Mouse (Mus musculus): ENCODE data around the gene Ninj2. TPM values are rescaled to one million over a fixed set of nuclear protein-coding genes. Genes with fewer than 3 reads are reported as not detected.
A peak's percentile ranks its signal among the peaks of the same experiment; 100 is the strongest.

The Ninj2 gene
- polyA plus RNA-seq, 1 experiment from 2014 or later = not detected

DNA sequence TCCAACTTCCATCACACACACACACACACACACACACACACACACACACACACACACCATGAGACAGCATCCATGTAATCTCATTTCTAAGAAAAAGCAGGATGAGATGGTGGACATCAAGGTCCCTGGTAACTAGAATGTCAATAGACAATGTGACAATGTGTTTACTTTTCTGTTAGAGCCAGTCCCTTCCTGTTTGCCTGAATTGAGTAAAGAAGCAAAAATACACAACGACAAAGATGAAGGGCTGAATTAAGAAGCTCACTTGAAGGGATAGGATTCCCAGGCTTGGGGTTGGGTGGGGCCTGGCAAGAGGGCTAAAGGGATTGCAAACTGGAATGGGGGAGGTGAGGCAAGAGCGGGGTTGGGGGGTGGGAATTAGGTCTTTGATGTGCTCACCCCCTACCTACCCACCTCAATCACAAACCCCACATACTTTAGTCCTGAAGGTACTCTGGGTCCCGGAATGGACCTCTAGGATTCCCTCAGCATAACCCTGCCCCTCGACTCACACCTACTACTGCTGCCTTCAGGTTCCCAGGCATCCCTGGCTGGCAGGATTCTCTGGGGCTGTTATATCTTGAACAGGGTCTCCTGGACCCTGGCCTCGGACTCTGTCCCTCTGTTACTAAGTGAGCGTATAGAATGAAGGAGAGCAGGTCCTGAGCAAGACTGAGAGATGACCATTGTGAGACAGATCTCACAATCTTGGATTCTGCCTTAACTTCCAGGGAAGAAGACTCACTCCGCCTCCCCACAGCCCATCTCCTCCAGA is 98.4 kb downstream of the Ninj2 start:
- Histone ChIP-seq H3K27me3 (no peaks in the 10 kb centered on the region), H3K9me3 (replicated peaks) (no peaks in the 10 kb centered on the region), H3K36me3 (no peaks in the 10 kb centered on the region), H3K27ac (replicated peaks) (no peak overlapping the region), H3K4me2 (replicated peaks) (no peak overlapping the region), H3K4me3 (replicated peaks) (no peak overlapping the region), H3K9ac (no peak overlapping the region), H3K4me1 (peaks cover 36% of the 10 kb centered on the region)
- 64% methylated on average over 7 of the region's 7 CpGs for WGBS
- no peak for ATAC-seq (ENCODE audit: insufficient number of reproducible peaks, low FRiP score, low TSS enrichment, low read depth)

- no peak overlapping the region for H3K4me3 ChIP-seq (replicated peaks)
- no peaks in the 10 kb centered on the region for H3K9me3 ChIP-seq (replicated peaks)
- no peak overlapping the region for H3K27ac ChIP-seq (replicated peaks)
- H3K27me3 ChIP-seq = no peaks in the 10 kb centered on the region
- WGBS = 36% methylated on average over 14 of the region's 15 CpGs
- H3K9ac ChIP-seq = no peak overlapping the region
- H3K36me3 ChIP-seq = no peaks in the 10 kb centered on the region
- no peak overlapping the region for H3K4me2 ChIP-seq (replicated peaks)
- peaks cover 31% of the 10 kb centered on the region for H3K4me1 ChIP-seq
- ATAC-seq (ENCODE audit: insufficient number of reproducible peaks, low FRiP score, low TSS enrichment, low read depth) = peak; percentile 22; the same call in 1 of the 2 replicates
Observed at GRCm38 (mm10) chr6:120192211-120192870, 99.2 kb downstream of the Ninj2 start.

GRCm38 (mm10) chr6:120193174-120193573 is 100.0 kb downstream of the Ninj2 start:
- H3K9me3 ChIP-seq (replicated peaks) = no peaks in the 10 kb centered on the region
- no peak overlapping the region for H3K4me3 ChIP-seq (replicated peaks)
- no peak overlapping the region for H3K4me2 ChIP-seq (replicated peaks)
- no peak overlapping the region for H3K9ac ChIP-seq
- H3K4me1 ChIP-seq = peaks cover 25% of the 10 kb centered on the region
- no peak overlapping the region for H3K27ac ChIP-seq (replicated peaks)
- H3K27me3 ChIP-seq = no peaks in the 10 kb centered on the region
- H3K36me3 ChIP-seq = no peaks in the 10 kb centered on the region
- no peak for ATAC-seq (ENCODE audit: insufficient number of reproducible peaks, low FRiP score, low TSS enrichment, low read depth)
- WGBS = 22% methylated on average over 5 of the region's 5 CpGs

GRCm38 (mm10) chr6:120193793-120194192 is 100.6 kb downstream of the Ninj2 start:
- Histone ChIP-seq H3K36me3 (no peaks in the 10 kb centered on the region), H3K27ac (replicated peaks) (no peak overlapping the region), H3K4me3 (replicated peaks) (no peak overlapping the region), H3K9ac (no peak overlapping the region), H3K27me3 (no peaks in the 10 kb centered on the region), H3K4me2 (replicated peaks) (no peak overlapping the region), H3K9me3 (replicated peaks) (no peaks in the 10 kb centered on the region), H3K4me1 (peaks cover 19% of the 10 kb centered on the region)
- ATAC-seq (ENCODE audit: insufficient number of reproducible peaks, low FRiP score, low TSS enrichment, low read depth) = no peak
- 53% methylated on average over 1 of the region's 1 CpGs for WGBS

GRCm38 (mm10) chr6:120194305-120194704 is 101.2 kb downstream of the Ninj2 start:
- Histone ChIP-seq H3K27me3 (no peaks in the 10 kb centered on the region), H3K4me3 (replicated peaks) (no peak overlapping the region), H3K4me1 (peaks cover 15% of the 10 kb centered on the region), H3K9ac (no peak overlapping the region), H3K9me3 (replicated peaks) (no peaks in the 10 kb centered on the region), H3K27ac (replicated peaks) (no peak overlapping the region), H3K4me2 (replicated peaks) (no peak overlapping the region), H3K36me3 (no peaks in the 10 kb centered on the region)
- no peak for ATAC-seq (ENCODE audit: insufficient number of reproducible peaks, low FRiP score, low TSS enrichment, low read depth)
- WGBS = 28% methylated on average over 10 of the region's 10 CpGs

- 15% methylated on average over 7 of the region's 7 CpGs for WGBS
- Histone ChIP-seq H3K36me3 (no peaks in the 10 kb centered on the region), H3K4me1 (peaks cover 12% of the 10 kb centered on the region), H3K4me3 (replicated peaks) (no peak overlapping the region), H3K27me3 (no peaks in the 10 kb centered on the region), H3K9ac (no peak overlapping the region), H3K9me3 (replicated peaks) (no peaks in the 10 kb centered on the region), H3K27ac (replicated peaks) (no peak overlapping the region), H3K4me2 (replicated peaks) (no peak overlapping the region)
- ATAC-seq (ENCODE audit: insufficient number of reproducible peaks, low FRiP score, low TSS enrichment, low read depth) = no peak
Observed at GRCm38 (mm10) chr6:120194963-120195362, 101.8 kb downstream of the Ninj2 start.

DNA sequence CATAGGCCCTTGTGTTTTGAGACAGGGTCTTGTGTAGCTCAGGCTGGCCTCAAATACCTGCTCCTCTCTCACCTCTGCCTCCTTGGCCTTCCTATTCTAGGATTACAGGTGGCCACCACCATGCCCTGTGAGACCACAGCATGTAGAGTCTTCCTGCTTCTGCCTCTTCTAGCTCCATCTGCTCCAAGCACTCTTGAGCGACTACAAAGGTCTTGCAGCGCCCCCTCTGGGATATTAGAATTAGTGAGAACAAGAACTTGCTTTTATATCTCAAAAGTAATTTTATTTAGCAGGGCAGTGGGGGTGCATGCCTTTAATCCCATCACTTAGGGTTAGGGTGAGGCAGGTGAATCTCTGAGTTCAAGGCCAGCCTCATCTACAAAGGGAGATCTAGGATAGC is 103.7 kb downstream of the Ninj2 start:
- WGBS = 37% methylated on average over 2 of the region's 2 CpGs
- no peak overlapping the region for H3K4me3 ChIP-seq (replicated peaks)
- no peak overlapping the region for H3K9ac ChIP-seq
- no peak for ATAC-seq (ENCODE audit: insufficient number of reproducible peaks, low FRiP score, low TSS enrichment, low read depth)
- H3K9me3 ChIP-seq (replicated peaks) = no peaks in the 10 kb centered on the region
- no peaks in the 10 kb centered on the region for H3K36me3 ChIP-seq
- H3K27ac ChIP-seq (replicated peaks) = no peak overlapping the region
- H3K27me3 ChIP-seq = no peaks in the 10 kb centered on the region
- peaks cover 9% of the 10 kb centered on the region for H3K4me1 ChIP-seq
- no peak overlapping the region for H3K4me2 ChIP-seq (replicated peaks)

GRCm38 (mm10) chr6:120197964-120198363 is 104.8 kb downstream of the Ninj2 start:
- Histone ChIP-seq H3K27me3 (no peaks in the 10 kb centered on the region), H3K9ac (no peak overlapping the region), H3K4me1 (peaks cover 3% of the 10 kb centered on the region; the same call in 1 of the 2 replicates), H3K4me2 (replicated peaks) (no peak overlapping the region), H3K9me3 (replicated peaks) (no peaks in the 10 kb centered on the region), H3K4me3 (replicated peaks) (no peak overlapping the region), H3K36me3 (no peaks in the 10 kb centered on the region), H3K27ac (replicated peaks) (no peak overlapping the region)
- WGBS = 26% methylated on average over 9 of the region's 9 CpGs
- no peak for ATAC-seq (ENCODE audit: insufficient number of reproducible peaks, low FRiP score, low TSS enrichment, low read depth)

GRCm38 (mm10) chr6:120199638-120200394 is 106.7 kb downstream of the Ninj2 start:
- Histone ChIP-seq H3K27ac (replicated peaks) (no peak overlapping the region), H3K9me3 (replicated peaks) (no peaks in the 10 kb centered on the region), H3K27me3 (no peaks in the 10 kb centered on the region), H3K4me3 (replicated peaks) (no peak overlapping the region), H3K36me3 (no peaks in the 10 kb centered on the region), H3K4me1 (peaks cover 3% of the 10 kb centered on the region; the same call in 1 of the 2 replicates), H3K4me2 (replicated peaks) (no peak overlapping the region), H3K9ac (no peak overlapping the region)
- ATAC-seq (ENCODE audit: insufficient number of reproducible peaks, low FRiP score, low TSS enrichment, low read depth) = no peak
- WGBS = 33% methylated on average over 10 of the region's 10 CpGs

GRCm38 (mm10) chr6:120201956-120202355 is 108.8 kb downstream of the Ninj2 start:
- Histone ChIP-seq H3K27ac (replicated peaks) (no peak overlapping the region), H3K4me3 (replicated peaks) (no peak overlapping the region), H3K4me1 (peaks cover 3% of the 10 kb centered on the region; the same call in 1 of the 2 replicates), H3K9ac (no peak overlapping the region), H3K4me2 (replicated peaks) (no peak overlapping the region), H3K27me3 (no peaks in the 10 kb centered on the region), H3K9me3 (replicated peaks) (no peaks in the 10 kb centered on the region), H3K36me3 (no peaks in the 10 kb centered on the region)
- 21% methylated on average over 6 of the region's 6 CpGs for WGBS
- ATAC-seq (ENCODE audit: insufficient number of reproducible peaks, low FRiP score, low TSS enrichment, low read depth) = no peak

- no peak overlapping the region for H3K4me3 ChIP-seq (replicated peaks)
- no peak overlapping the region for H3K9ac ChIP-seq
- no peak; the same call in 1 of the 2 replicates for ATAC-seq (ENCODE audit: insufficient number of reproducible peaks, low FRiP score, low TSS enrichment, low read depth)
- H3K9me3 ChIP-seq (replicated peaks) = no peaks in the 10 kb centered on the region
- no peak overlapping the region for H3K4me2 ChIP-seq (replicated peaks)
- H3K4me1 ChIP-seq = peaks cover 3% of the 10 kb centered on the region; the same call in 1 of the 2 replicates
- H3K27me3 ChIP-seq = no peaks in the 10 kb centered on the region
- H3K27ac ChIP-seq (replicated peaks) = no peak overlapping the region
- no peaks in the 10 kb centered on the region for H3K36me3 ChIP-seq
- 60% methylated on average over 8 of the region's 8 CpGs for WGBS
Observed at GRCm38 (mm10) chr6:120202406-120202805, 109.3 kb downstream of the Ninj2 start.
